Mouse (Mus musculus): ENCODE data around the gene Plcb1. TPM values are rescaled to one million over a fixed set of nuclear protein-coding genes. Genes with fewer than 3 reads are reported as not detected.

The Plcb1 gene
- polyA plus RNA-seq, 2 experiments = 2.9 to 12.8 TPM

DNA sequence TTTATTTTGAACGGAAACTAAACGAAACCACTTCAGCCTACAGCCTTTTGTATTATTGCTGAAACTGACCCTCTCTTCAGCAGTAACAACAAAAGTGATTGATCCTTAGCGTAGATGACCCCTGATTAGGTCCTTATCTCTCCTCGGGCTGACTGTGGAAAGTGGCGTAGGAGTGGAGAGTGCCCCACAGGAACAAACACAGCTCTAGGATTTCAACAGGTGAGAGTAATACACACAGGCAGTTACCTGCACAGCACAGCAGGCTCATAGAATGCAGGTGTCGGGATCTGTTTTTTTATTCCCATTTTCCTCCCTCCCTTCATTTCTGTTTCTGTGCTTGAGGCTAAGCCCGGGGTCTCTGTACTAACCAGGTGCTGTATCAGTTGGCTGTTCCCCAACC is 7.1 kb downstream of the Plcb1 start:
- H3K4me2 ChIP-seq (replicated peaks; ENCODE audit: low read depth, low read length, severe bottlenecking) = peak overlapping the region; percentile 29
- no peak; the same call in 1 of the 2 replicates for ATAC-seq (ENCODE audit: low FRiP score, low read depth)
- no peaks in the 10 kb centered on the region for H3K27me3 ChIP-seq (ENCODE audit: control insufficient read depth, insufficient read depth, low read length)
- no peak overlapping the region for H3K9ac ChIP-seq (ENCODE audit: low read depth, low read length, severe bottlenecking)
- DNase-seq (ENCODE audit: low spot score) = no peak
- 20% methylated on average over 7 of the region's 7 CpGs for WGBS
- TF ChIP-seq POLR2A (IDR thresholded peaks at IDR 0.05; ENCODE audit: borderline replicate concordance, extremely low read depth, insufficient read depth, insufficient read length) = no peak
- H3K9me3 ChIP-seq (ENCODE audit: control insufficient read depth, low read length) = no peaks in the 10 kb centered on the region
- H3K36me3 ChIP-seq (ENCODE audit: control insufficient read depth, insufficient read depth, low read length) = no peaks in the 10 kb centered on the region
- H3K27ac ChIP-seq (replicated peaks; ENCODE audit: low read depth, low read length) = no peak overlapping the region
- H3K4me1 ChIP-seq (ENCODE audit: control insufficient read depth, insufficient read depth, low read length) = peaks cover 15% of the 10 kb centered on the region
- H3K4me3 ChIP-seq (replicated peaks; ENCODE audit: low read length) = no peak overlapping the region

DNA sequence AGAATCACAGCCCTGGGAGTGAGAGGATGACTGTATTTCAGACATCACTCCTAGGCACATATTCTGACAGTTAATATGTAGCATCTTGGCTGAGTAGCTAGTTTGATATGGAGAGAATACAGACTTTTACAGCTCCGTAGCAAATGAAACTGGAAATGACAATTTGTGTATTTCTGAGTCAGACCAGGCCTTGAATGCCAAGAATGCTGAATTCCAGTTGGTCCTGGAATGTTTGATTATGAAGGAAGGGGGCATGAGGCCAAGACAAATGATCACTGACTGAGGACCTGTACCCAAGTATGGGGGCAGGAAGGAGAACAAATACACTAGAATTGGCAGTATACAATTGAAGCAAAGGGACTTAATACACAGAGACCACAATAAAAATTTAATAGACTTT is 14.4 kb downstream of the Plcb1 start:
- no peak for TF ChIP-seq POLR2A (IDR thresholded peaks at IDR 0.05; ENCODE audit: borderline replicate concordance, extremely low read depth, insufficient read depth, insufficient read length)
- no peaks in the 10 kb centered on the region for H3K9me3 ChIP-seq (ENCODE audit: control insufficient read depth, low read length)
- ATAC-seq (ENCODE audit: low FRiP score, low read depth) (no peak), DNase-seq (ENCODE audit: low spot score) (no peak)
- no peaks in the 10 kb centered on the region for H3K27me3 ChIP-seq (ENCODE audit: control insufficient read depth, insufficient read depth, low read length)
- H3K4me2 ChIP-seq (replicated peaks; ENCODE audit: low read depth, low read length, severe bottlenecking) = no peak overlapping the region
- no peak overlapping the region for H3K27ac ChIP-seq (replicated peaks; ENCODE audit: low read depth, low read length)
- no peak overlapping the region for H3K4me3 ChIP-seq (replicated peaks; ENCODE audit: low read length)
- H3K4me1 ChIP-seq (ENCODE audit: control insufficient read depth, insufficient read depth, low read length) = no peaks in the 10 kb centered on the region
- no peaks in the 10 kb centered on the region for H3K36me3 ChIP-seq (ENCODE audit: control insufficient read depth, insufficient read depth, low read length)
- H3K9ac ChIP-seq (ENCODE audit: low read depth, low read length, severe bottlenecking) = no peak overlapping the region
- 68% methylated on average over 1 of the region's 1 CpGs for WGBS

DNA sequence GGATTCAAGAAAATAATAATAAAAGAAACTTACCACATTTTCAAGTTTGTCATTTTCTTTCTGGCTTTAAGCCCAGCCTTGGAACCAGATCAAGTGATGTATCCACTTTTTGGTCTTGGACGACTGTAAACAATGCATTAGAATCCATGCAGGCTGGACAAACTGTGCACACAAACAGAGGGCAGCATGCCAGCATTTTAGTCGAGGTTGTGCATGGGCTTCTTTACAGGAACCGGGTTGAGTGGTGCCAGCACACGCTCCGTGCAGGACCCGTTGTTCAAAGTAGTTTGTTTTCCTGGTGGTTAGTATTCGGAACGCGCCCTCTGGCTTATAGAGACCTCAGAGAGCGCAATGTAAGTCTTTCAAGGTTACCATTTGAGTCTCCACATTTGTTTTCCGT is 30.5 kb downstream of the Plcb1 start:
- H3K9me3 ChIP-seq (ENCODE audit: control insufficient read depth, low read length) = no peaks in the 10 kb centered on the region
- no peak overlapping the region for H3K4me2 ChIP-seq (replicated peaks; ENCODE audit: low read depth, low read length, severe bottlenecking)
- WGBS = 83% methylated on average over 11 of the region's 11 CpGs
- no peak overlapping the region for H3K27ac ChIP-seq (replicated peaks; ENCODE audit: low read depth, low read length)
- H3K4me1 ChIP-seq (ENCODE audit: control insufficient read depth, insufficient read depth, low read length) = no peaks in the 10 kb centered on the region
- no peak overlapping the region for H3K4me3 ChIP-seq (replicated peaks; ENCODE audit: low read length)
- no peaks in the 10 kb centered on the region for H3K36me3 ChIP-seq (ENCODE audit: control insufficient read depth, insufficient read depth, low read length)
- no peak overlapping the region for H3K9ac ChIP-seq (ENCODE audit: low read depth, low read length, severe bottlenecking)
- no peaks in the 10 kb centered on the region for H3K27me3 ChIP-seq (ENCODE audit: control insufficient read depth, insufficient read depth, low read length)
- no peak for ATAC-seq (ENCODE audit: low FRiP score, low read depth)
- no peak for TF ChIP-seq POLR2A (IDR thresholded peaks at IDR 0.05; ENCODE audit: borderline replicate concordance, extremely low read depth, insufficient read depth, insufficient read length)
- DNase-seq (ENCODE audit: low spot score) = no peak

DNA sequence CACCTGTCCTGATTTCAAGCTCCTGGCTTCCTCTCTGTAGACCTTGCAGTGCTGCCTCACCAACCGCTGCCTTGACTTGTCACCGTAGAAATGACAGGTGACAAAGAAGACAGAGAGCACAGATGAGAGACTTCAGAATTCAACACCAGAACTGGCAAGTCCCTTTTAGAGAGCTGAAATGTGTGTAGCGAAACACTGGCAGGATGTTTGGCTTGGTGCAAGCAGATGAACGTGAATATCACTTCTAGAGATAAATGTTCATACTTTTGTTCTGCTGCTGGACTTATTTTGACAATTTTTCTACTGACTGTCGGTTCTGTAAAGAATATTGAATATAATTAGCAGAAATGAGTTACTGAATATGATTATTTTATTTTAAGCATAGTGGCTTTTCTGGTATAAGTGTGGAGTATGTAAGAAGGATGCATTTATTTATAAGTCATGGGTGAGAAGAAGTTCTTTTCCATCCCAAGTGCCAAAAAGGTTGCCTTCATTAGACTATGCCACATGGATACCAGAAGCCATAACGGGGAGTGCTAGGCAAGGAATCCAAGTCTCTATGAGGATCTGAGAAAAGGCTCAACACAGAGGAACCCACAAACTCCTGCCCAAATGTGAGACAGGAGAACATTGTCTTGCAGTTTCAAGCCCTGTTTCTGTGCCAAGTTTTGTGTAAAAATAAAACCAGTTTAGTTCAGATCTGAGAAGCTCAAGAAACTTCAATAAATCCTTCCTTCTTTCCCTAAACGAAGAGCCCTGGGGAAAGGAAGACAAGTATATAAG is 31.4 kb downstream of the Plcb1 start:
- WGBS = 84% methylated on average over 7 of the region's 7 CpGs
- no peaks in the 10 kb centered on the region for H3K27me3 ChIP-seq (ENCODE audit: control insufficient read depth, insufficient read depth, low read length)
- H3K4me2 ChIP-seq (replicated peaks; ENCODE audit: low read depth, low read length, severe bottlenecking) = no peak overlapping the region
- H3K9ac ChIP-seq (ENCODE audit: low read depth, low read length, severe bottlenecking) = no peak overlapping the region
- H3K36me3 ChIP-seq (ENCODE audit: control insufficient read depth, insufficient read depth, low read length) = no peaks in the 10 kb centered on the region
- DNase-seq (ENCODE audit: low spot score) = no peak
- no peaks in the 10 kb centered on the region for H3K4me1 ChIP-seq (ENCODE audit: control insufficient read depth, insufficient read depth, low read length)
- no peak for ATAC-seq (ENCODE audit: low FRiP score, low read depth)
- H3K27ac ChIP-seq (replicated peaks; ENCODE audit: low read depth, low read length) = no peak overlapping the region
- no peaks in the 10 kb centered on the region for H3K9me3 ChIP-seq (ENCODE audit: control insufficient read depth, low read length)
- no peak overlapping the region for H3K4me3 ChIP-seq (replicated peaks; ENCODE audit: low read length)
- no peak for TF ChIP-seq POLR2A (IDR thresholded peaks at IDR 0.05; ENCODE audit: borderline replicate concordance, extremely low read depth, insufficient read depth, insufficient read length)

DNA sequence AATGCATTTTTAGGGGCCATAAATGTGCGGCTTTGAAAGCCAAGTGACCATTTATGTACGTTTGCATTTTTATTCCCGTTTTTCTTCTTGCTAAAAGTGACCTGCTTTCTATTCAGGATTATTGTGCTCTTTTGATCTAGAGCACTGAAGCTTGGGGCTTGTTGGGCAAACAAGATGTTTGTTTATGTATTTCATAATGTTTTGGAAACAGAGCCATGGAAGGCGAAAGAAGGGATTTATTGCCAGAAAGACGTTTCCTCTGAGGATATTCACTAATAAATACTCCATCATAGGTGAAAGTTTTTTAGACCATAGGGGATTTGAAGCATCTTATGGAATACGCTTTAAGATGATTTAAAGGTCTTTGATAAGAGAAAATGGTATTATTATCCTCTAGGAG is 35.3 kb downstream of the Plcb1 start:
- no peak for TF ChIP-seq POLR2A (IDR thresholded peaks at IDR 0.05; ENCODE audit: borderline replicate concordance, extremely low read depth, insufficient read depth, insufficient read length)
- Histone ChIP-seq H3K4me3 (replicated peaks; ENCODE audit: low read length) (no peak overlapping the region), H3K9me3 (ENCODE audit: control insufficient read depth, low read length) (no peaks in the 10 kb centered on the region), H3K27me3 (ENCODE audit: control insufficient read depth, insufficient read depth, low read length) (no peaks in the 10 kb centered on the region), H3K4me1 (ENCODE audit: control insufficient read depth, insufficient read depth, low read length) (peaks cover 8% of the 10 kb centered on the region; the same call in 1 of the 2 replicates), H3K4me2 (replicated peaks; ENCODE audit: low read depth, low read length, severe bottlenecking) (no peak overlapping the region), H3K27ac (replicated peaks; ENCODE audit: low read depth, low read length) (no peak overlapping the region), H3K9ac (ENCODE audit: low read depth, low read length, severe bottlenecking) (no peak overlapping the region), H3K36me3 (ENCODE audit: control insufficient read depth, insufficient read depth, low read length) (no peaks in the 10 kb centered on the region)
- DNase-seq (ENCODE audit: low spot score) (no peak), ATAC-seq (ENCODE audit: low FRiP score, low read depth) (no peak)
- 74% methylated on average over 6 of the region's 6 CpGs for WGBS
